Mouse (Mus musculus) thymus, adult 18-20 months (tissue): ENCODE results near the gene Gas2l2.

Experiments used
- DNase-seq, 2 experiments: peaks; one replicate each; pipeline ENCODE4 v3.0.0; 2022; ENCODE audit warnings: mixed read lengths in 2 of 2

The Gas2l2 gene

DNA sequence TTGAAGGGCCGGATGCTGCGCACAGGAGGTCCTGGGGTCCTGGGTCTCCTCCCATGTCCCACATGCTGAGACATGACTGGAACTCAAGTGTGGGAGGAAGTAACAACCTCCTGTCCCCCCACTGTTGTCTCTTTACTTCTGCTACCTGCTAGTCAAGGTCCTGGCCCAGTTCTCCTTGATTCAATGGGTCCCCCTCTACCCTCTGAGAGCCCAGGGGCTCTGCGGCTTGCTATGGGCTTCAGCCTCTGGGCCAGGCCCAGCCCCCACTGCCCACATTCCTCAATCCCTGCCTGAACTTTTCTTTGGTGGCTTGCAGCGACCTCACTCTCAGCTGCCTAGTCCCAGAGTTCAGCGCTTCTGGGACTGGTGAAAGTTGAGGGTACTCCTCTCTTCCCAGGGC, at the start of gene Gas2l2:
Gene Gas2l2 (minus strand): TSS at position 101 of the 400 bp plus-strand sequence.
- no peak for DNase-seq

GRCm38 (mm10) chr11:83473235-83474016, 44.2 kb upstream of the Gas2l2 start:
- no peak for DNase-seq

DNA sequence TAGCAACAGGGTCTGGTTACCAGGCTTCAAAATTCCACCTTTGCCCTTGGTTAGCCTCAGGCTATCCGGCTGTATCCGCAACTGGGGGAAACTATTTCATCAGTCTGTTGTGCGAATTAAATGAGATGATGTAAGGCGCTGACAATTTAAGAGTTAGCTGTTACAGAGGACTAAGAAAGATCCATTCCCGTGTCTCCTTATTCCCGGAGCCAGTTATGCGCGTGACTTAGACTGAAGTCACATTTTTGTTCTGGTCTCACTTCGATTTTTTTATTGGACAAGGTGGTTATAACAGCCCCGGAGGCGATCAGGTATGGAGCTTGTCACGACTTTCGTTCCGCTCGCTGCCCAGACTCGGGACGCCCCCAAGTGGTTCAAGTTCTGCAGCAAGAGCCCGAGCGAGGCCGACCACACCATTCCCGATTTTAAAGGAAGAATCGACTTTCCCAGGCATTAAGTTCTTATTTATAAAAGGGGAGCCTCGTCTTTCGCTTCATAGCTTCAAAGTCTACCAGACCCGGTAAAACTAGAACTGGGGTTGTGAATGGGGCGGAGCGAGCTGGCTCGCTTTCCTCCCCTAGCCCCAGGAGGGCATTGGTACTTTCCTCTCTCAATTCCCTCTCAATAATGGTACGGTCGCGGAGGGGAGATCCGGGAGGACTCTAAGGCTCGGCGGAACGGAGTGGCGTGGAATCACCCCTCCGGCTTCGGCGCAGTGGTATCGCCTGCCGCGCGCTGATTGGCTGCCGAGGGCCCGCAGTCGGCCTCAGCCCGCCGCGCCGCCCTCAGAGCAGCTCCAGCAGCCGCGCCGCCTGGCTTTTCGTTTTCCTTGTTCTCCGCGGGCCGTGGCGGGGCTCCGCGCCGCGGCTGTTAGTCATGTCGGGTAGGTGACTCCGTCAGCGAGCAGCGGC, 43.3 kb upstream of the Gas2l2 start, which contains the start of gene Taf15:
Gene Taf15 (plus strand): TSS at position 763 of the 911 bp plus-strand sequence.
- DNase-seq: peak; percentile 95 to 96

- DNase-seq: no peak
Observed at GRCm38 (mm10) chr11:83471766-83472165, 42.5 kb upstream of the Gas2l2 start.

- DNase-seq: no peak
Observed at GRCm38 (mm10) chr11:83468765-83469164, 39.5 kb upstream of the Gas2l2 start.

GRCm38 (mm10) chr11:83467120-83467652, 37.9 kb upstream of the Gas2l2 start:
- no peak for DNase-seq

DNA sequence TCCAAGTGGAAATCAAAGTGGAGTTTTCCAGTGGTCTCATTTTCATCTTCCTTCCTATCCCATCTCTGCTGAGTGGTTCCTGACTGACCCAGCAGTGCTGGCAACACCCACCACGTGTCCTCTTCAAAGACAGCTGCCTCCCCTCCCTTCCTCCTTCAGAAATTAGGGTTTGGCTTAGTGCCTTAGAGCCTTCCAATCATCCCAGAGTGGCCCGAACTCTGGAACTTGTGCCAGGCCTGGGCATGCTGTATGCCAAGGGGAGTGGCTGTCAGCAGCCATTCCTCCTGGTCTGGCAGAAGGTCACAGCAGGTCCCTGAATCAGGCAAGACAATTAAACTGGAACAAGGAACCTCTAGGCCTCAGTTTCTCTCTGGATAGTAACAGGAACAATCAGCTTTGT, 36.7 kb upstream of the Gas2l2 start:
- DNase-seq: no peak

DNA sequence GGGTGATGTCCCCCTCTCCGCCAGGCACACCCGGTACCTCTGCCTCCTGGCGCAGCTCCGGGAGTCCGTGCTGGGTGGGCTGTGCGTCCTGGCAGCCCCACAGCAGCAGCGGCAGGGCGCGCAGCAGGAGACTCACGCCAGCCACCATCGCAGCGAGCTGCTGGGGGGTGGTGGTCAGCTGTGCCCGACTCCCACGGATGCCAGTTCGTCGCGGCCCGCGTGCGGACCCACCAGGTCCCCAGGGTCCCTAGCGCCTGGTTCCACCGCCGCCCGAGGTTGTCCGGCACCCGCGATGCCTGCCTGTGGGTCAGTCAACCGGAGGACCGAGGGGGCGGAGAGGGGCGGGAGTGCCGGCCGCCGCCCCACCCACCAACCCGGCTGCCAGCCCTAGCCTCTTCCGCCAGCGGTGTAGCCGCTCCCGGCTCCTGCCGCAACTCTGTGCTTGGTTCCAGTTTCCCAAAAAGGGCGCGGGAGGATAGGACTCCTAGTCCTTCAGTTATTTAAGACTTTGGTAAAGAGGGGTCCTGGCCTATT, 33.5 kb upstream of the Gas2l2 start, which contains the start of gene Mmp28:
Gene Mmp28 (minus strand): TSS at position 361 of the 534 bp plus-strand sequence.
- DNase-seq: no peak

DNA sequence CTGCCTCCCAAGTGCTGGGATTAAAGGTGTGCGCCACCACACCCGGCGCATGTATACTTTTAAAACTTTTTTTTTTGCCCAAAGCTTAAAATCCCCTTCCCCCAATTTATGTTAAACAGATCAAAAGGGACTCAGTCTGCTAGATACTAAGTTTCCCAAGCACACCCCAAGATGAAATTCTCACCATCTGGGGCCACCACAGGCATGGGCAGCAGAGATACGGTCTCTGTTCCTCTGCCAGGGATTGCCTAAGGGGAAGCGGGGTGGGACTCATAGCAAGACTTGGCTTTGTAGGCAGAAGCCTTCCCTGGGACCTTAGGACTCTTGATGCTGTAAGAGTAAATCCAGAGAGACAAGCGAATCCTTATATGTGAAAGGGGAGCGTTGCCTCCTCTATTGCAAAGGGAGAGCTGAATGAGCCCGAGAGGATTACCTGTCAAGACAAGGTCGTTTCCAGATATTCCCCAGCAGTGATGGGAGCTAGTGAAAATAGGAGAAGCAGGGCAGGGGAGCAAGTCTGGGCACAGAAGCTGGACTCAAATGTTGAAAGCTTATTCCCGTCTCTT, 32.3 kb upstream of the Gas2l2 start:
- DNase-seq: no peak

- DNase-seq: no peak
Observed at GRCm38 (mm10) chr11:83457912-83458601, 28.8 kb upstream of the Gas2l2 start.

GRCm38 (mm10) chr11:83457257-83457656, 28.0 kb upstream of the Gas2l2 start:
- DNase-seq: no peak

DNA sequence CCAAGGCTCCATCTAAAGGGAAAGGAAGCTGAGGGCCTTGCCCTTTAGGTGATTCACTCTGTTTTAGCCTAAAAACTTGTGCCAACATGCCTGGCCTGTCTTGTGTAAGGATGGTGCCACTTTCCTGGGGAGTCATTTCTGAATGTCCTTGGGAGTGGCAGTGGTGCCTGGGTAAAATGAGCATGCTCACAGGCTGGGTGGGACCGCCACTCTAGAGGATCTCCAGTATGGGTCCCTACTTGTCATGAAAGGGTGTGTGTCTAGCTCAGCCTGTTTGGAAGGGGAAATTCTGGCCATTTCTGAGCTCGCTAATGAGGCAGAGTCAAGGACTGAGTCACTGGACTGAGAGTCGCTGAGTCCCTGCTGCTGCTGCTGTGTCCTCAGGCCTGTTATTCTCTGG, 26.4 kb upstream of the Gas2l2 start:
- DNase-seq: no peak

GRCm38 (mm10) chr11:83454548-83454947, 25.3 kb upstream of the Gas2l2 start:
- no peak for DNase-seq

- no peak for DNase-seq
Observed at GRCm38 (mm10) chr11:83451281-83451680, 22.0 kb upstream of the Gas2l2 start.

- DNase-seq: no peak
Observed at GRCm38 (mm10) chr11:83450550-83450949, 21.3 kb upstream of the Gas2l2 start.

DNA sequence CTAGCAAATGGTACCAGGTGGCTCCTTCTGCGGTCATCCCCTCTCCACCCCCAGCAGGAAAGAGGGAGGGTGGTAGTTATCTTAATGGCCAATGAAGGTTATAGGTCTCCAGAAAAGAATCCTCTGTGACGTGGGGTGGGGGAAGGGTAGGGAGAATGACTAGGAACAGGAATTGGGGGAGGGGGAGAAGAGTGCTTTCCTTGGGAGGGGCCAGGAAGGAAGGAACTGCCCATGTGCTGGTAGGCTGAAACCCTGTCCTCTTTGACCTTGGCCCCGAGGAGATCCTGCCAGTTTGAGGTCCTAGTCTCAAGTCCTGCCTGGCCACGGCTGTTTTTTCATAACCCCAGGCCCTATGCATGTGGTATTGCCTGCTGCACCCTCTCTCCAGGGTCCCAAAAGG, 20.0 kb upstream of the Gas2l2 start:
- DNase-seq: no peak

- no peak for DNase-seq
Observed at GRCm38 (mm10) chr11:83448927-83449236, 19.6 kb upstream of the Gas2l2 start.

- DNase-seq: no peak
Observed at GRCm38 (mm10) chr11:83448021-83448926, 19.0 kb upstream of the Gas2l2 start.

DNA sequence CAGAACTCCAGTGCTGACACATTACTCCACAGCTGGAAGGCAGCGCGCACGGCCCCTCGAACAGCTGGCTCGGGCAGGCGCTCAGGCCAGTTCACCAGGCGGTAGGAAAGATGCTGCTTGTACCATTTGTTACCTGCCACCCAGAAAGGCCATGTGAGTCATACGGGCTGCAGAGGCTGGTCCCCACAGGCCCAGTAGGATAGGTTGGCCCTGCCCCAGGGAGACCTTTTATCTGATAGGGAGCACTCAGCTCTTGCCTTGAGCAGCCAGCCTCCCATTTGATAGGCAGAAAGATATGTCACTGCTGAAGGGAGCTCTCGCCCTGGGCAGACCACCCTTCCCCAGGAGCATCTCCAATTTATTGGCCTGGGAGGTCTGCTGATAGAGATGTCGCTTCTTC, 18.4 kb upstream of the Gas2l2 start:
- DNase-seq: no peak

GRCm38 (mm10) chr11:83445001-83445400, 15.7 kb upstream of the Gas2l2 start:
- no peak for DNase-seq

- no peak for DNase-seq
Observed at GRCm38 (mm10) chr11:83443824-83444223, 14.6 kb upstream of the Gas2l2 start.
